Mouse (Mus musculus) embryo, embryonic 11.5 days (tissue): ENCODE results near the gene Hs2st1.

Experiments used
- DNase-seq: peaks from one replicate; pipeline ENCODE4 v3.0.0-alpha.2; 2012; ENCODE audit warnings: low read depth, low spot score

Hs2st1 gene

GRCm38 (mm10) chr3:144436076-144436475 lies 133.9 kb downstream of the Hs2st1 start:
- DNase-seq = no peak

- DNase-seq = no peak
Observed at GRCm38 (mm10) chr3:144435281-144435680, 134.7 kb downstream of the Hs2st1 start.

- no peak for DNase-seq
Observed at GRCm38 (mm10) chr3:144434276-144434675, 135.7 kb downstream of the Hs2st1 start.

- DNase-seq = no peak
Observed at GRCm38 (mm10) chr3:144433039-144433438, 136.9 kb downstream of the Hs2st1 start.

GRCm38 (mm10) chr3:144432143-144432577 lies 137.8 kb downstream of the Hs2st1 start:
- no peak for DNase-seq

GRCm38 (mm10) chr3:144428514-144429431 lies 141.2 kb downstream of the Hs2st1 start:
- DNase-seq = no peak

- no peak for DNase-seq
Observed at GRCm38 (mm10) chr3:144425041-144425448, 144.9 kb downstream of the Hs2st1 start.

GRCm38 (mm10) chr3:144421404-144422180 lies 148.4 kb downstream of the Hs2st1 start:
- DNase-seq = no peak

GRCm38 (mm10) chr3:144413821-144414220 lies 156.2 kb downstream of the Hs2st1 start:
- DNase-seq = no peak

GRCm38 (mm10) chr3:144412538-144413272 lies 157.3 kb downstream of the Hs2st1 start:
- DNase-seq = no peak

- DNase-seq = no peak
Observed at GRCm38 (mm10) chr3:144411650-144412278, 158.2 kb downstream of the Hs2st1 start.

- DNase-seq = no peak
Observed at GRCm38 (mm10) chr3:144411051-144411542, 158.9 kb downstream of the Hs2st1 start.

- DNase-seq = no peak
Observed at GRCm38 (mm10) chr3:144408953-144409352, 161.0 kb downstream of the Hs2st1 start.

GRCm38 (mm10) chr3:144405331-144405730 lies 164.7 kb downstream of the Hs2st1 start:
- DNase-seq = no peak

GRCm38 (mm10) chr3:144401292-144401691 lies 168.7 kb downstream of the Hs2st1 start:
- DNase-seq = no peak

GRCm38 (mm10) chr3:144400870-144401269 lies 169.1 kb downstream of the Hs2st1 start:
- no peak for DNase-seq

GRCm38 (mm10) chr3:144400374-144400773 lies 169.6 kb downstream of the Hs2st1 start:
- no peak for DNase-seq

GRCm38 (mm10) chr3:144399358-144400096 lies 170.5 kb downstream of the Hs2st1 start:
- peak; percentile 84 for DNase-seq

- DNase-seq = no peak
Observed at GRCm38 (mm10) chr3:144398166-144398565, 171.8 kb downstream of the Hs2st1 start.

GRCm38 (mm10) chr3:144396478-144396877 lies 173.5 kb downstream of the Hs2st1 start:
- no peak for DNase-seq
